Mouse (Mus musculus): ENCODE measurements around the gene Gapvd1.

DNA sequence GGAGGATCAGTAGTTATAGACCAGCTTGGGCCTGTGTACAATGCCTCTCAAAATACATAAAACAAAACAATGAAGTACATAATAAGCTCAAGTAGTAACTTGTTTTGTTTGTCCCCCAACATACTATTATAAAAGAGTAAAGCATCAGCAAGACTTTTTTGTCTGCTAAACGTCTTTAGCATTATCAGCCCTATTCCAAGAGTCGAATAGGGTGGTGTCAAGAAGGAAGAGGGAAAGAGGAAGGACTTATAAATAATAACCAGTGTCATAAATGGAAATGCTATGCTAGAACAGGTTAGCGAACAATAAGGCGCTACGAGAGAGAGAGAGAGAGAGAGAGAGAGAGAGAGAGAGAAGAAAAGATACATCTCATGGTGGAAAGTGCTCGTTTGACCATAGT lies 15.9 kb upstream of the Gapvd1 start:
- TF ChIP-seq POLR2A (IDR thresholded peaks at IDR 0.05; ENCODE audit: insufficient read length, low read depth) (no peak), MAX (IDR thresholded peaks at IDR 0.05; ENCODE audit: low read depth) (no peak), TCF12 (IDR thresholded peaks at IDR 0.05; ENCODE audit: insufficient read depth, poor library complexity, severe bottlenecking) (no peak), POLR2AphosphoS2 (IDR thresholded peaks at IDR 0.05; ENCODE audit: insufficient read length, low read depth) (no peak), CEBPB (IDR thresholded peaks at IDR 0.05; ENCODE audit: insufficient read depth, poor library complexity, severe bottlenecking) (no peak)

Data from myocyte (in vitro differentiated cells).